Mouse (Mus musculus): ENCODE data around the gene Dpm1. TPM values are rescaled to one million over a fixed set of nuclear protein-coding genes. Genes with fewer than 3 reads are reported as not detected.

Dpm1 gene
- total RNA-seq (2021) = 100 to 1,000 TPM; 122 to 134 TPM
- long read RNA-seq, experiment 1, transcript Dpm1-209 (9 exons, 2,293 nt) = major isoform, 18 of 21 reads
- long read RNA-seq, experiment 1, partial matches to known transcripts = 1 of 21 reads
- long read RNA-seq, experiment 1, other reads (novel, unspliced or antisense) = 1 of 21 reads
- long read RNA-seq, experiment 2, transcript Dpm1-209 (9 exons, 2,293 nt) = major isoform, 76 of 85 reads
- long read RNA-seq, experiment 2, partial matches to known transcripts = 0 of 85 reads
- long read RNA-seq, experiment 2, other reads (novel, unspliced or antisense) = 6 of 85 reads

DNA sequence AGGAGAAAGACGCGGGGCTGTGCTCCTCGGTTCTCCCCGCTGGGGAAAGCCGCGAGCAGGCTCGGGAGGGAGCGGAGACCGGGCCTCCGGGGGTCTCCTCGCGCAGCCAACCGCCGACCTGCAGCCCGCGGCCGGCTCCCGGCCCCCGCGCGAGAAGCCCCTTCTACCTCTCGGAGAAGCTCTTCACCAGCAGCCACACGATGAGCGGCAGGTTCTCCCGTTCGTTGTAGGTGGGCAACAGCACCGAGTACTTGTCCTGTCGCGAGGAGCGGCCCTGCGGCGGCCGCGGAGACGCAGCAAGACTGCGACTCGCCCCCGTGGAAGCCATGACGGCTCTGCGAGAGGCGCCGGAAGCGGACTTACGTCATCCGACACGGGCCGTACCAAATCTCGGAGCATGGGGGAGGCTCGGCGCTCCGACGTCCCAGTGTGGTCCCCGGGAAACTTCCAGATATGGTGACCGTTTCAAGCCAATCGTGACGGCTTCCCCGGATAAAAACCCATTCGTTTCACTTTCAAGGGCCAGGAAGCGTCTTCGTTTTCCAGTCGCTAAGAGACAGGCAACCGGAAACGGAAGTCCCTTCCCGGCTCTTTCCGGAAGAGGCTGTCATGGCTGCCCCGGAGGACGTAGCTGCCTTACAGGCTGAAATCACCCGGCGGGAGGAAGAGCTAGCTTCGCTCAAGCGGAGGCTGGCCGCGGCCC is at the start of gene Dpm1, which contains the start of the genes Gm20716 and Mocs3:
Gene Dpm1 (minus strand): TSS at position 566 of the 703 bp plus-strand sequence.
Gene Gm20716 (minus strand): TSS at position 339 of the 703 bp plus-strand sequence.
Gene Mocs3 (plus strand): TSS at position 597 of the 703 bp plus-strand sequence.
- peak; percentile 80 to 83 for DNase-seq (ENCODE audit: low spot score in 2 of 2)

DNA sequence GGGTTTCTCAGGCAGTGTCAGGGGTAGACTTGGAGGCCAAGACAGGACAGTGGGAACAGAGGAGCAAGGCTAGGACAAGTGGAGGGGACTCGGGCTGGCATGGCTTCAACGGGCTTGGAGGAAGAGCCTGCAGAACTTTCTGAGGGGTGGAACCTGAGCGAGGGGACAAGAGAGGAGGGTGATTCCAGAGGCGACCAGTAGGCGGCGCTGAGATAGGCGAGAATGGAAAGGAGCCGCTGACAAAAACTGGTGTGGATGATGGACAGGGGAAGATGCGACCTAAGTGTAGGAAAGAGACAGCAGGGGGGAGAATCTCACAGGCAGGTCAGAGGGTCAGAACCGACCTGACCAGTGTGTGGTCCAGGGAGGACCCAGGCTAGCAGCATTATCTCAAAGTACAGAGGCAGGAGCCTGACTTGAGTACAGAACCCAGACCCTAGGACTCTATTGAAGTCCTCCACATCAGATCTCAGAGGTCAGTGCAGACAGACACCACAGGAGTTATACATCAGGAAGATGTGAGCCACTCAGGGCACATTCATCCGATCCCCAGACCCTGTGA is 44.1 kb upstream of the Dpm1 start:
- DNase-seq (ENCODE audit: low spot score in 2 of 2) = peak; percentile 67 to 74

DNA sequence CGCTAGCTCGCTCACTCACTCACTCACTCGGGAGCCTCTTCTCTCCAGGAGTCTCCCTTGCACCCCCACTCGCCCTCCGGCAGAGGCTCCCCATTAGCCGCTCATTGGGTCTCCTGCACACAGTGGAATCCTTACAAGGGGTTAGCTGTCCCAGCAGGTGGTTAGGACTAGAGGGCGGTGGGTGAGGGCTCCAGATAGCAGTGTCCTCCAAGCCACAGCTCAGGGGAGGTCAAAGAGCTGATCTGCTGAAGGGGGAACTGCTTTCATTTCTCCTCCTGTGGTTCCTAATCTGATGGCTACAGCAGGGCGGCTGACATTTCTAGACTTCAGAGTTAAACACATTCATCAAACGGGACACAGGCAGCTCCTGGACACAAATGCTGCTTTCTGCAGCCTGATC is 43.0 kb upstream of the Dpm1 start:
- DNase-seq (ENCODE audit: low spot score in 2 of 2) = no peak

DNA sequence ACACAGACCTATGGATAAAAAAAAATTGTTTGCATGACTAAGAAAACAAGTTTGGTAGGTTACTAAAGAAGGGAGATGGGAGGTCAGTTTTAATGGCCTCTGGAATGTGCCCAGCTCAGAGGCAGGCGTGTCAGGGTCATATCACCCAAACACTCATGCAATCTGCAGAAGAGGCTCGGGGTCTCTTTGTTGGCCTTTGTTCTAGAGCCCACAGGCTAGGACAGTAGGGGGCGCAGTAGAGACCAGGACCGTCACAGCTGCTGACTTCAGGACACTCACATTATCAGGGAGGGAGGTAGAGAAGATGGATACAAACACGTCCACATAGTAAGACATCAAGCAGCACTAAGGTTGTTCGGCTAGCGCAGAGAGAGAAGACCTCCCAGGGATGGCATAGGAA is 37.6 kb upstream of the Dpm1 start:
- DNase-seq (ENCODE audit: low spot score in 2 of 2) = peak in 1 of 2 experiments; percentile 26

DNA sequence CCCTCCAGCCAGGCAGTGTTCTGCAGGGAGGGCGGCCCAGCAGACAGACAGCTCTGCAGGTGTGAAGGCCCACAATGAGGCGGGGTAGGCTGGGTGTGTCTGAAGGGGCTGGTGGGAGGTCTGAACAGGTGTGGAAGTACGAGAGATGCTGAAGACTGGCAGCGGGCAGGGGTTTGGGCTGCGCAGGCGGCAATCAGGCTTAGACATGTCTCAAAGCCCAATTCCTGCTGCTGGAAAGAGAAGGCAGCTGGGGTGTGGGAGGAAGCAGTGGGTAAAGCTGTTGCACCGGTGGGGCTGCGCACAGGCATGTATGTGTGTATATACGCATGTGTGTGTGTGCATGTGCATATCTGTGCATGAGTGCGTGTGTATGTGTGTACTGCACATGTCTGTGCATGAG is 30.5 kb upstream of the Dpm1 start:
- no peak for DNase-seq (ENCODE audit: low spot score in 2 of 2)

DNA sequence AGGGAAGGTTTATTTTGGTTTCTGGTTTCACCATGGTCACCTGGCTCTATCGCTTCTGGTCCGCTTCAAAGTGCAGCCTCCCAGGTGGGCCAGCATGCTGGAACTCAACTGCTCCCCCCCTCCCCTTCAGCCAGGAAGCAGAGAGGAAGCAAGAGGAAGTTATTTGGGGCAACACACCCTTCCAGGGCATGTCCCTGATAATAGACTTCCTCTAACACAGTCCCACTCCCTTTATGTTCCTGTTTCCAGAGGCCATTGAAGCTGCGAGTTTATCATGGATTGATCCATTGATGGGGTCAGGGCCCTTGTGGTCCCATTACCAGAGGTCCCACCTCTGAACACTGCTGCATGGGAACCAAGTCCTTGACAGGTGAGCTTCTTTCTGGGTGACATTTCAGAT is 29.7 kb upstream of the Dpm1 start:
- DNase-seq (ENCODE audit: low spot score in 2 of 2) = no peak

DNA sequence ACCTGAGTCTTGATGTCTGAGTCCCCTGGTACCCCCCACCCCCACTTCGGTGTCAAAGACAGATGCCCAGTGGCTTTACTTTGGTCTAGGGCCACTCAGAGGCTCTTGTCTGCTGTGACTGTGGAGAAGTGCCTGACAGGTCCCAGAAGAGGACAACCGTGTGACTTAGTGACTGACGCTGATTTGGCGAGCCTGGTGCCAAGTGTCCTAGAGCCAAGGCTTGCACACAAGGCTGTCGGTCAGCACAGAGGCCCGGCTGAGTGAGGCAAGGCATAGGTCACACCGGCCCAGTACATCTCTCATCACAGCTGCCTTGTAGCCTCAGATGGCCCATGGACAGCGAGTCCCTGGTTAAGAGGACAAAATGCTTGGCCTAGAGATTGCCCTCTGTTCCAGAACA is 28.7 kb upstream of the Dpm1 start:
- DNase-seq (ENCODE audit: low spot score in 2 of 2) = no peak

DNA sequence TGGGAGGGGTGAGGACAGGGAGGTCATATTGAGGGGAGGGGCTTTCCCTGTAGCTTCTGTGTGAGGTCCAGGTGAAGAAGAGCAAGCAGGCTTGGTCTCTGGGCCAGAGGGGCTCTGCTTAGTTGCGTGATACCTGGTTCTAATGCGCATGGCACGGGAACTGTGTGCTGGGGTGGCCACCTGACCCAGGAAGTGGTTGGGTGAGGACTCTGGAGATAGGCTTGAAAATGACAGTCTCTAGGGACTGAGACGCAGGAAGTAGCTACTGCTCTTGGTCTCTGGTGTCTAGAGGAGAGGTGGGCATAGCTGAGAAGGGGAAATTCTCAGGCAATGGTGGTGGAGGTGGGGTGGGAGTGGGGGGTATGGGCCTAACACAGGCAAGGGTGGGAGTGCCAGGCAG is 26.8 kb upstream of the Dpm1 start:
- DNase-seq (ENCODE audit: low spot score in 2 of 2) = no peak

DNA sequence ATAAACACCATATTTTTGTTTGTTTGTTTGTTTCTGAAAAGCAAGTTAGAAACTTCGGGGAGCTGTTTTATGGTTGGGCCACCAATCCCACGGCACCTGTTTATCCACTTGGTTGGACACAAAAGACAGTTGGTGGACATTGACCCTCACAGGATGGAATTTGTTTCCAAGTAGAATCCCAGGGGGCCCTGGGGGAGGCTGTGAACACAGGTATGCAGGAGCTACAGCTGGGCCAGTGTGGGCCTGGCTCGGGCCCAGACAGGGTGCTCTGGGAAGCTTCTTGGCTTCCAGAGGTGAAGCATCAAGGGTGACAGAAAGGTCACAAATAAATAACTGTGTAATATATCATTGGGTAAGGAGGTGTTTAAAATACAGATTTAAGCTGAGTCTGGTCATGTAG is 26.1 kb upstream of the Dpm1 start:
- no peak for DNase-seq (ENCODE audit: low spot score in 2 of 2)

DNA sequence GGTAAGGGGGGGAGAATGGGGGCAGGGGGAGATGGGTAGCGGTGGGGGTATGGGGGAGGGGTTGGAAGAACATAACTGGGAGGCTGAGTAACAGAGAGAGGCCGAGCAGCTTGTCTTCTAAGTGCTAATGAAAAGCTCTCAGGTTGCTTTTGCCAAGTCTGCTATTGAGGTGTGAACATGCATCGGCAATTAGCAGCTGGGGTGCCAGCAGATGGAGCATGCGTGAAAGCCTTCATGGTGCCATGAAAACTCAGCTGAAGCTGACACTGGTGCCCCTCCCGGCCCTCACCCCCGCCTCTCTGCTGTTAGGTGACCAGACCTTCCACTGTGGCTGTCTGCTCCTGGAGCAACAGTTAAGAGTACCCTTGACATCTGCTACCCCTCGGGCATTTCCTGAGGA is 23.4 kb upstream of the Dpm1 start:
- no peak for DNase-seq (ENCODE audit: low spot score in 2 of 2)

DNA sequence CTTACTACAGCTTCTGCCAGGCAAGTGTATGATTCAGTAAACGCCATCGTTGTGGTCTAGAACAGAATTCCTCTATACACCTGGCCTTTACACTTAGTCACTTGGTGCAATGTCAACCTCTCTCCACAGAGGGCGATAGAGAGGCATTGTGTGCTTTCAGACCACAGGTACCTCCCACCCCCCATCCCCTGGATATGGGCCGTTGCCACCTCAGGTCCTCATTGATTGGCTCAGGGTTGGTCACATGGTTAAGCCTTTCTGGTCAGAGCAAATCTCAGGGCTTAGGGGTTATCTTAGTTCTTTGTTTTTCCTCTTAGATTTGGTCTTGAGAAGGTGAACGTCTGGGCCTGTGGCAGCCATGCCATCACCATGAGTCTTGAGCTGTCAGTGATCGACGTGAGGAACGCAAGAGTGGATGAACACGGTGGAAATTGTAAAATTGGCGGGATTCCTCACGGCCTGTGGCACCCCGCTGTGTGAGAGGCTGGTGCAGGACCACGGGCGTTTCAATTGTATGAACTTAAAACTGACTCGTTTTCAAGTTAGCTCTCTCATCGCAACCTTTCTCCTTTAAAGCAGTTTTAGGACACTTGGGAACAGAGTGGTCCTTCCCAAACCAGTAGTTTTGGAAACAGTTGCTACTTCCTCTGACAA is 22.4 kb upstream of the Dpm1 start:
- no peak for DNase-seq (ENCODE audit: low spot score in 2 of 2)

DNA sequence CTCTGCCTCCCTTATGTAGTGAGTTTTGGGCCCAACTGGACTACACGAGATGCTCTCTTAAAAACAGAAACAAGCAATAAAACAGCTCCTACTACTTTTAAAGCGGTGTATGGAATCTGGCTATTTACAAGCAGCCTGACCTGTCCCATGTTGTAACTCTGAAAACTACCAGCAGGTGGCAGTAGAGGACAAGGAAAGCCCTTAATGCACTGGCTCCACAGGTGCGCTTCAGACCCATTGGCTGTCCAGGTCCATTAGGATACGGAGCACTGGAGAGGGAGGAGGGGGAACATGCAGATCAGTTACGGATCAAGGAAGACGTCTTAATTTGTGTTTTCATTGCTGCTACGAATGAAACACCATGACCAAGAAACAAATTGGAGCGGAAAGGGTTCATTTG is 19.9 kb upstream of the Dpm1 start:
- DNase-seq (ENCODE audit: low spot score in 2 of 2) = peak; percentile 80 to 86

DNA sequence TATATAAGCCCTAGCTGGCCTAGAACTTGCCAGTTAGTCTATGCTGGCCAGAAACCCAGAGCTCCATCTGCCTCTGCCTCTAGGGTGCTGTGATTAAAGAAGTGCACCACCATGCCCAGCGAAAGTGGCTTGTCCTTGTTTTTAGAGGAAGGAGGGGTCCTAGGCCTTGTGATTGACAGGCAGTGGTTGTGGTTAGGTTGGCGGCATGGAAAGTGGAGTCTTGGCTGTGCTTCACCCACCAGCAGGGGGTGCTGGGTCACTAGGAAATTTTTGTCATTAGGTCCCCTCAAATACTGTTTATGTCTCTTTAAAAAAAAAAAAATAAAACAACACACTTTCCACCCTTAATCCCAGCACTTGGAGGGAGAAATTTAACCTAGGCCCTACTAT is 18.5 kb upstream of the Dpm1 start:
- DNase-seq (ENCODE audit: low spot score in 2 of 2) = no peak

DNA sequence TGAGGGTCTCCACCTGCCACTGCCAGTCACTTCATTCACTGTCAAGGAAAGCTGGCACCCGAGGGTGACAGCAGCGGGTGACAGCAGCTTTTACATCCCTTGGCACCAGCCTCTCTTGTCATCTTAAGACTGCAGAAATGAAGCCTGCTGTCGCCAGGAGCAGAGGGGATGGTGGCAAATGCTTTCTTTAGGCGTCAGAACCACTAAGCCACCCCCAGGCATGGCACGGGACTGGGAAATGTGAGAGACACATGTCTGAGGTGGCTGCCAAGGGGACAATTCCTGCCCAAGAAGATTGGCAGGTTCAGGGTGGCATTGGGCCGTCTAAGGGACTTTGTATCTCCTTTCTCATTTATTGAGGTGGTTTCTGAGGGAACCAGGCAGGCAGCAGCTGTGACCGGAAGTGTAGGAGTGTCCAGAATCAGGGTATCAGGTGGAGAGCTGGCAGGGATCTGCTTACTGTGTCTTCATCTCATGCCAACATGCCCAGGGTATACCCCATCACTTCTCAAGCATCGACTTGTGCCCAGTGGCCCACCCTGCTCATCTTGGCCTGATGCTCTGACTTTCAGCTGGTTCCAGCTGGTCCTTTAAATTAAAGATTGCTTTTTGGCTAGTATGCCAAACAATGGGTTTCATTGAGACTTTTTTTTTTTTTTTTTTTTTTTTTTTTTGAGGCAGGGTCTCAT is 17.9 kb upstream of the Dpm1 start:
- DNase-seq (ENCODE audit: low spot score in 2 of 2) = no peak

DNA sequence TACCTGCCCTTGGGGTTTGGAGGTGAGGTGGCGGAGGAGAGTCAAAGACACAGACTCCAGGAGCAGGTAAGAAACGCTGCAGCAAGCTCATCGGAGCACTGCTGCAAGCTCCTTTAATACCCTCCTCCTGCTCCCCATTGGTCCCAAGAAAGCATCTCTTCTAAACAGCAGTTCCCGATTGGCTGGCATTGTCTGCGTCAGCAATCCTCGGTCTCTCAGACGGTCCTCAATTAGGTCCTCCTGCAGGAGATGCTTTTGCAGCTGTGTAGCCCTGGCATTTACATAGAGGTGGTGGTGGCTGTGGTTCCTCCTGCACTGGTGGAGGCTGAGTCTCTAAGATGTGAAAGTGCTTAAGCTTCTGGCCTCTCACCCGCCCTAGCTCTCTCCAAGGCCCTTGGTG is 15.2 kb upstream of the Dpm1 start:
- no peak for DNase-seq (ENCODE audit: low spot score in 2 of 2)

DNA sequence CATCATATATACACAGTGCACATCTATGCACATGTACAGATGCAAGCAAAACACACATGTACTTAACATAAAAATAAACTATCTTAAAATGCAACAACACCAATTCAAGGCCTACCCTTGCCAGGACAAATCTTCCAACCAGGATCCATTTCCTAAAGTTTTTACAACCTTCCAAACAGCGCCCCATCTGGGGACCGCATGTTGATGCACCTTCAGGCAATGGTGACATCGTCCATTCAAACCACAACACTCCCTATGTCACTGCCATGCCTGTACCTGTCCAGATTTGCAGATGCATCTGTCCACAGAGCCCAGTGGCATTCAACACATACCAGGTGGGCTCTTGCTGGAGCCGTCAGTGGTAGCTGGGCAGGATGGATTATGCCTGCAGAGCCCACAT is 12.9 kb upstream of the Dpm1 start:
- no peak for DNase-seq (ENCODE audit: low spot score in 2 of 2)

DNA sequence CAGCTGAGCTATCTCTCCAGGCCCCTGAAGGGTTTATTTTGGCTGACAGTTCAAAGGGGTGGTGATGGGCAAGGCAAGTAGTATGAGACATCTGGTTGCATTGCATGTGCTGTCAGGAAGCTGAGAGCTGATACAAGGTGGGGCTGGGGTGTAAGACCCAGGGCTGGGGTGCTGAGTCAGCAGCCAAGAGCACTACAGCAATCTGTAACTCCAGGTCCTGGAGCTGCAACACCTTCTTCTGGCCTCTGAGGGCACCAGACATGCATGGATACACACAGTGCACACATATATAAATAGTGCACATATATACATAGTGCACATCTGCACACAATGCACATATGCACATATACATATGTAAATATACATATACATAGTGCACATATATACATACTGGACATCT is 12.4 kb upstream of the Dpm1 start:
- no peak for DNase-seq (ENCODE audit: low spot score in 2 of 2)

DNA sequence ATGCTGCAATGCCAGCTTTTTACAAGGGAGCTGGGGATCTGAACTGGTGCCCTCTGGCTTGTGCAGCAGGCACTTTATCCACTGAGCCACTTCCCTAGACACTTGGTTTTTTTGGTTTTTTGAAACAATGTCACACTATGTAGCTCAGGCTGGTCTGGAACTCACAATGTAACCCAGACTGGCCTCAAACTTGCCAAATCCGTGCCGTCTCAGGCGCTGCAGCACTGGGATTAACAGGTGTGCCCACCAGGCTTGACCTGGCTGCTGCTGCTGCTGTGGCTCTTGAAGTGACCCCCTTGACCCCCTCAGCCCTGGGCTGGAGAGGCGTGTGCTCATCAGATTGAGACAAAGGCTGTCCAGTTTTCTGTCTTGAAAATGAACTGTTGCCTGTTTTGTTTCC is 7.9 kb upstream of the Dpm1 start:
- no peak for DNase-seq (ENCODE audit: low spot score in 2 of 2)

DNA sequence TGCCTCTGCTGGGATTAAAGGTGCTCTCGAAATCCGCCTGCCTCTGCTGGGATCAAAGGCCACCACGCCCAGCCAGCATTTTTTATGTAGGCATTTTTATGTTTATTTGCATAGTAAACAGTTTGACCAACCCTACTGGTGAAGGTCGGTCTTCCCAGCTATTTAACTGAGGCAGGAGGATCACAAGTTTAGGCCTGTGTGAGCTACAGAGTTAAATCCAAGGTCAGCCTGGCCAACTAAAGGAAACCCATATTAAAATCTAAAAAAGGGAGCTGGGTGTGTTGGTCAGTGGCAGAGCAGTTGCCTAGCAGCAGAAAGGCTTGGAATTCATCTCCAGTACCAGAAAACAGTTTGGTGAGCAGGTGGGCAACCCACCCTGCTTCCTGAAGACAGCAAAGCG is 2.9 kb upstream of the Dpm1 start:
- DNase-seq (ENCODE audit: low spot score in 2 of 2) = no peak

DNA sequence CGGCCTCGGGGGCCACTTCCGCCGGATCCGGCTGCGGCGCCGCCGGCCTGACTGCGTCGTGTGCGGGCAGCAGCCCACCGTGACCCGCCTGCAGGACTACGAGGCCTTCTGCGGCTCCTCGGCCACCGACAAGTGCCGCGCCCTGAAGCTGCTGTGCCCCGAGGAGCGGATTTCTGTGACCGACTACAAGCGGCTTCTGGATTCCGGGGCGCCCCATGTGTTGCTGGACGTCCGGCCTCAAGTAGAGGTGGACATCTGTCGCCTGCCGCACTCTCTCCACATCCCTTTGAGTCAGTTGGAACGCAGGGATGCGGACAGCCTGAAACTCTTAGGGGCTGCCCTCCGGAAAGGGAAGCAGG is 1.1 kb upstream of the Dpm1 start:
- DNase-seq (ENCODE audit: low spot score in 2 of 2) = no peak

DNA sequence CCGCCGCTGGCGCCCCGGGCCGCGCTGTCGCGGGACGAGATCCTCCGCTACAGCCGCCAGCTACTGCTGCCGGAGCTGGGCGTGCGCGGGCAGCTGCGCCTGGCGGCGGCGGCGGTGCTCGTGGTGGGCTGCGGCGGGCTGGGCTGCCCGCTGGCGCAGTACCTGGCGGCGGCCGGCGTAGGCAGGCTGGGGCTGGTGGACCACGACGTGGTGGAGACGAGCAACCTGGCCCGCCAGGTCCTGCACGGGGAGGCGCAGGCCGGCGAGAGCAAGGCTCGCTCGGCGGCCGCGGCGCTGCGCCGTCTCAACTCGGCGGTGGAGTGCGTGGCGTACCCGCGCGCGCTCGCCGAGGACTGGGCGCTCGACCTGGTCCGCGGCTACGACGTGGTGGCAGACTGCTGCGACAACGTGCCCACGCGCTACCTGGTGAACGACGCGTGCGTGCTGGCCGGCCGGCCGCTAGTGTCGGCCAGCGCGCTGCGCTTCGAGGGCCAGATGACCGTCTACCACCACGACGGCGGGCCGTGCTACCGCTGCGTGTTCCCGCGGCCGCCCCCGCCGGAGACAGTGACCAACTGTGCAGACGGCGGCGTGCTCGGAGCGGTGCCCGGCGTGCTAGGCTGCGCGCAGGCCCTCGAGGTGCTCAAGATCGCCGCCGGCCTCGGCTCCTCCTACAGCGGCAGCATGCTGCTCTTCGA is 531 bp upstream of the Dpm1 start:
- DNase-seq (ENCODE audit: low spot score in 2 of 2) = peak; percentile 12 to 43

Measured in adrenal gland, adult 18-20 months (tissue).